Mouse (Mus musculus) CD4-positive naive resting alpha-beta T cell, adult 76 days (primary cell): Measurements from ENCODE around the gene Gsap. TPM values are rescaled to one million over a fixed set of nuclear protein-coding genes. Genes with fewer than 3 reads are reported as not detected.

ENCODE experiments used
- total RNA-seq: library from RNA; stranded (reverse); gene quantifications from one replicate; pipeline ENCODE4 v1.2.4, GENCODE M21; 2023

Gsap gene
- total RNA-seq = 13.6 TPM

DNA sequence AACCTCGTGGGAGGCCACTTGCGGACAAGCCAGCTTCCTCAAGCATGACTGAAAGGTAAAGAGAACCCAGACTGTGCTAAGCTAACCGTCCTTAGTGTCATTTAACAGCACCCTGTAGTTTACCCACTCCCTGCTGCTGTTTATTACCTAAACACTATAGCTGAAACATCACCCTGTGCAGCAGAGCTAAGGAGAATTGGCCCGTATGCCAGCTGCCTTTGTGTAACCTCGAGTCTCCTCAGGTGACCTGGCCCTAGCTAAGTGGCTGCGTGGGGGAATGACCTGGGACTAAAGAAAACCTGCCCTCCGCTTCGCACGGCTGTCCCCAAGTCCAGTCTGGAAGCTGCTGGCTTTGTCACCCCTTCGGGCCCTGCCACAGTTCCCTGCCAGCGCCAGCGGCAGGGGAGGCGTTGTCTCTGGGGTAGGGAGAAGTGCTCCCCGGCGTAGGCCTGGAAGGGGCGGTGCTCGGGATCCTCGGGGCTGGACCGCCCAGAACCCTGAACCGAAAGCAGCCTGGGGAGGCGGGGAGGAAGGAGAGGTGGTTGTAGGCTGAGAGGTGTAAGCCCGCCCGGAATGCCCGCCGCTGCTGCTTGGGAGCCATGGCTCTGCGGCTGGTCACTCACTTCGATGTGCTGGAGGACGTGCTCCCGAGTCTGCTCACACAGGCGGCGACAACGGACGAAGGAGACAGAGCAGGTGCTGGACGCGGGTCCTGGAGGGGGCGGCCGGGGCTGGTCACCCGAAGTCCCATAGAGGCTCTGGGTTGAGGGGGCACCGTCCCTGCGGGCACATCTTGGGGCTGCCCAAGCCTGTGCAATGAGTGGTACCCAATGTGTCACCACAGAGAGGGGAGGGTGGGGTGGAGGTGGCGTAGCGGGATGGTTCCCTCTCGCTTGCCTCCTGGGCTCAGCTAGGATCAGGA is at the start of gene Gsap:
Gene Gsap (plus strand): TSS at position 492 of the 922 bp plus-strand sequence.

Other genes starting within 250 kb of the Gsap start
- 77.6 TPM for gene Rsbn1l, start 229.9 kb upstream of the Gsap start, total RNA-seq
- 30.7 TPM for gene Ptpn12, start 130.3 kb upstream of the Gsap start, total RNA-seq
- 1.7 TPM for gene Fgl2, start 186.4 kb downstream of the Gsap start, total RNA-seq
- not detected for gene Ccdc146, start 238.4 kb downstream of the Gsap start, total RNA-seq
- 3.5 TPM for gene Fam185a, start 238.7 kb downstream of the Gsap start, total RNA-seq